In genomic region chr15:93832431-93832936, GRCm38 (mm10) we compare ENCODE assay signal across 10 mouse cellular contexts.
DNase-seq lines count a peak whose midpoint lies in the region; ATAC-seq and TF ChIP-seq lines count a peak whose summit lies in the region.
"Had no signal": no experiment of that assay in that cellular context is flagged by ENCODE, and none has a peak within 500 bp of the region (broad histone marks: within the 10 kb centered on the region; RNA-seq: fewer than 3 reads in every experiment).

No protein-coding gene starts in this region.

- TF ChIP-seq POLR2A in kidney, adult 2 months (IDR thresholded peaks at IDR 0.05; ENCODE audit: low read depth, low read length), result no peak

- H3K27me3 ChIP-seq in kidney, adult 2 months (replicated peaks; ENCODE audit: control insufficient read depth, insufficient read depth, low read length), result no peaks in the 10 kb centered on the region
- H3K27me3 ChIP-seq in kidney, embryonic 16.5 days (ENCODE audit: insufficient read depth, low read length), result no peaks in the 10 kb centered on the region
- H3K27me3 ChIP-seq in heart, embryonic 13.5 days (replicated peaks), result no peaks in the 10 kb centered on the region
- H3K27me3 ChIP-seq in forebrain, embryonic 15.5 days, result no peaks in the 10 kb centered on the region
- H3K27me3 ChIP-seq: neural tube, embryonic 12.5 days had no signal

- H3K4me3 ChIP-seq in kidney, adult 2 months (ENCODE audit: insufficient read depth, low read depth, low read length), result no peak overlapping the region
- no peak overlapping the region for H3K4me3 ChIP-seq in kidney, embryonic 16.5 days (ENCODE audit: low read length)
- H3K4me3 ChIP-seq in heart, embryonic 13.5 days, result no peak overlapping the region
- H3K4me3 ChIP-seq in forebrain, embryonic 15.5 days, result no peak overlapping the region
- H3K4me3 ChIP-seq: erythroblast, embryonic 14.5 days; neural tube, embryonic 12.5 days had no signal

- no peaks in the 10 kb centered on the region for H3K9me3 ChIP-seq in kidney, embryonic 16.5 days (ENCODE audit: low read length)
- no peaks in the 10 kb centered on the region for H3K9me3 ChIP-seq in heart, embryonic 13.5 days
- H3K9me3 ChIP-seq in forebrain, embryonic 15.5 days, result no peaks in the 10 kb centered on the region
- H3K9me3 ChIP-seq: neural tube, embryonic 12.5 days had no signal

- ATAC-seq in kidney, embryonic 16.5 days (ENCODE audit: low FRiP score, low TSS enrichment), result no peak
- peak; percentile 78 for ATAC-seq in common myeloid progenitor, adult 5-6 weeks (replicated peaks; ENCODE audit: low read depth, poor library complexity, severe bottlenecking)
- no peak for ATAC-seq in heart, embryonic 13.5 days (ENCODE audit: extremely low read depth, insufficient number of reproducible peaks, low FRiP score, low TSS enrichment)
- ATAC-seq in forebrain, embryonic 15.5 days (replicated peaks), result no peak

- peak; percentile 4 for DNase-seq in kidney, adult 2 months
- peak; percentile 62 to 87 for DNase-seq in left cerebral cortex, postnatal 14 days (ENCODE audit: low spot score in 2 of 2)
- DNase-seq in right cerebral cortex, postnatal 10 days (ENCODE audit: low spot score in 2 of 2), result peak; percentile 77 to 87
- no peak for DNase-seq in spleen, adult 18-20 months

- no peaks in the 10 kb centered on the region for H3K36me3 ChIP-seq in kidney, adult 2 months (ENCODE audit: control insufficient read depth, insufficient read depth, low read length)
- H3K36me3 ChIP-seq in kidney, embryonic 16.5 days (ENCODE audit: insufficient read depth, low read length), result no peaks in the 10 kb centered on the region
- no peaks in the 10 kb centered on the region for H3K36me3 ChIP-seq in heart, embryonic 13.5 days
- H3K36me3 ChIP-seq in forebrain, embryonic 15.5 days, result no peaks in the 10 kb centered on the region
- H3K36me3 ChIP-seq: neural tube, embryonic 12.5 days had no signal

- WGBS in kidney, adult 2 months, result 70% methylated on average over 14 of the region's 14 CpGs
- 63% methylated on average over 14 of the region's 14 CpGs for WGBS in kidney, embryonic 16.5 days
- 52% methylated on average over 14 of the region's 14 CpGs for WGBS in heart, embryonic 13.5 days
- 84% methylated on average over 14 of the region's 14 CpGs for WGBS in forebrain, embryonic 15.5 days

- no peak overlapping the region for H3K9ac ChIP-seq in kidney, embryonic 16.5 days (replicated peaks; ENCODE audit: low read length)
- H3K9ac ChIP-seq in heart, embryonic 13.5 days, result no peak overlapping the region
- no peak overlapping the region for H3K9ac ChIP-seq in forebrain, embryonic 15.5 days (replicated peaks)
- H3K9ac ChIP-seq: neural tube, embryonic 12.5 days had no signal

- H3K4me1 ChIP-seq in kidney, adult 2 months (ENCODE audit: control insufficient read depth, insufficient read depth, low read length), result no peaks in the 10 kb centered on the region
- H3K4me1 ChIP-seq in kidney, embryonic 16.5 days (ENCODE audit: insufficient read depth, low read length), result peaks cover 11% of the 10 kb centered on the region; the same call in 1 of the 2 replicates
- H3K4me1 ChIP-seq in heart, embryonic 13.5 days, result peaks cover 22% of the 10 kb centered on the region
- H3K4me1 ChIP-seq in forebrain, embryonic 15.5 days, result no peaks in the 10 kb centered on the region
- H3K4me1 ChIP-seq: neural tube, embryonic 12.5 days had no signal

- no peak overlapping the region for H3K27ac ChIP-seq in kidney, adult 2 months (ENCODE audit: insufficient read depth, low read depth, low read length)
- H3K27ac ChIP-seq in kidney, embryonic 16.5 days (ENCODE audit: low read length), result no peak overlapping the region
- 0 out of 2 replicates have a peak overlapping the region, but pooled peaks have one; percentile 39 for H3K27ac ChIP-seq in heart, embryonic 13.5 days (replicated peaks)
- H3K27ac ChIP-seq in forebrain, embryonic 15.5 days (replicated peaks), result no peak overlapping the region
- H3K27ac ChIP-seq: neural tube, embryonic 12.5 days had no signal

- no peak overlapping the region for H3K4me2 ChIP-seq in kidney, embryonic 16.5 days (replicated peaks; ENCODE audit: low read depth, low read length)
- peak overlapping the region; percentile 30; the same call in 1 of the 2 replicates for H3K4me2 ChIP-seq in heart, embryonic 13.5 days
- no peak overlapping the region for H3K4me2 ChIP-seq in forebrain, embryonic 15.5 days (replicated peaks)
- H3K4me2 ChIP-seq: neural tube, embryonic 12.5 days had no signal

- no peak for TF ChIP-seq CTCF in kidney, adult 2 months (conservative IDR thresholded peaks at IDR 0.05; ENCODE audit: insufficient read depth, insufficient read length, low read depth, low read length)

- intact Hi-C loops in left cerebral cortex, postnatal 14 days (cut with DNase I), result loop anchor here (10.0 kb wide), 1 partner anchor 238 kb away; the partner anchor contains the start of gene Prickle1

Comparison
In these comparisons a context has a peak if more than half of its experiments do, and no peak if none do; other contexts are left out.
1. DNase-seq: peak in kidney, adult 2 months (single experiment), left cerebral cortex, postnatal 14 days (2 of 2) and right cerebral cortex, postnatal 10 days (2 of 2); none in spleen, adult 18-20 months (0 of 2).